Mouse (Mus musculus) embryonic facial prominence, embryonic 14.5 days (tissue): Measurements from ENCODE around the gene Gpcpd1. TPM values are rescaled to one million over a fixed set of nuclear protein-coding genes. Genes with fewer than 3 reads are reported as not detected.
"Not testable (repeated sequence)": the region's sequence is repeated elsewhere in the genome, so short reads cannot be mapped to it uniquely, and the experiment has no call there.

ENCODE experiments used
- ATAC-seq: fragments of 200-750 bp; cut with Nextera tagmentation; 2 replicates; pipeline ENCODE4 v1.8.0; 2017; ENCODE audit warnings: low read depth, moderate number of reproducible peaks, moderate TSS enrichment
- DNase-seq: peaks from one replicate; pipeline ENCODE4 v3.0.0-alpha.2; 2015; ENCODE audit warnings: low spot score
- H3K27ac ChIP-seq: fragments of 300-500 bp; sonication (generic); replicated peaks from 2 replicates; pipeline ENCODE4 v1.5.1; 2014; ENCODE audit warnings: low read depth, mild to moderate bottlenecking, low read length, moderate library complexity
- H3K27me3 ChIP-seq: fragments of 300-500 bp; sonication (generic); replicated peaks from 2 replicates; pipeline ENCODE4 v1.6.1; 2014; ENCODE audit warnings: low read length; ENCODE audit not compliant: control insufficient read depth, insufficient read depth
- H3K36me3 ChIP-seq: fragments of 300-500 bp; sonication (generic); 2 replicates; pipeline ENCODE4 v1.6.1; 2014; ENCODE audit warnings: low read length, mixed read lengths; ENCODE audit not compliant: control insufficient read depth, insufficient read depth
- H3K4me1 ChIP-seq: fragments of 300-500 bp; sonication (generic); 2 replicates; pipeline ENCODE4 v1.6.1; 2014; ENCODE audit warnings: antibody characterized with exemption, low read length; ENCODE audit not compliant: control insufficient read depth, insufficient read depth
- H3K4me2 ChIP-seq: fragments of 300-500 bp; sonication (generic); 2 replicates; pipeline ENCODE4 v1.6.1; 2014; ENCODE audit warnings: low read depth, mild to moderate bottlenecking, low read length, moderate library complexity, mixed read lengths
- H3K4me3 ChIP-seq: fragments of 300-500 bp; sonication (generic); 2 replicates; pipeline ENCODE4 v1.5.1; 2014; ENCODE audit warnings: low read depth, mild to moderate bottlenecking, low read length
- H3K9ac ChIP-seq: fragments of 300-500 bp; sonication (generic); 2 replicates; pipeline ENCODE4 v1.6.1; 2014; ENCODE audit warnings: low read depth, mild to moderate bottlenecking, low read length, moderate library complexity, mixed read lengths
- H3K9me3 ChIP-seq: fragments of 300-500 bp; sonication (generic); 2 replicates; pipeline ENCODE4 v1.6.1; 2016; ENCODE audit warnings: low read length; ENCODE audit not compliant: control insufficient read depth
- WGBS: fragments of 180-500 bp; shearing (Covaris S2); extraction: QIAGEN DNeasy Blood & Tissue Kit; methylation state at CpG from one replicate; pipeline ENCODE4 v1.1.7; 2014; 5-methylcytosine and 5-hydroxymethylcytosine counted together
- polyA plus RNA-seq: library from polyadenylated mRNA; unstranded; fragments of >200 nt; fragmentation: Nextera tagmentation; extraction: Ambion mirVana; gene quantifications from 2 replicates; pipeline ENCODE4 v1.2.1, GENCODE M21; 2014

Gpcpd1 gene
- polyA plus RNA-seq, 1 experiment from 2014 or later, result 40.4 TPM

- Histone ChIP-seq H3K4me3 (no peak overlapping the region), H3K36me3 (no peaks in the 10 kb centered on the region), H3K4me1 (no peaks in the 10 kb centered on the region; the same call in 1 of the 2 replicates), H3K9me3 (no peaks in the 10 kb centered on the region), H3K9ac (no peak overlapping the region), H3K27me3 (no peaks in the 10 kb centered on the region), H3K27ac (no peak overlapping the region), H3K4me2 (no peak overlapping the region)
- DNase-seq, result no peak
- 74% methylated on average over 11 of the region's 11 CpGs for WGBS
- no peak for ATAC-seq
Measured at GRCm38 (mm10) chr2:132595601-132596235, 8.2 kb upstream of the Gpcpd1 start.

DNA sequence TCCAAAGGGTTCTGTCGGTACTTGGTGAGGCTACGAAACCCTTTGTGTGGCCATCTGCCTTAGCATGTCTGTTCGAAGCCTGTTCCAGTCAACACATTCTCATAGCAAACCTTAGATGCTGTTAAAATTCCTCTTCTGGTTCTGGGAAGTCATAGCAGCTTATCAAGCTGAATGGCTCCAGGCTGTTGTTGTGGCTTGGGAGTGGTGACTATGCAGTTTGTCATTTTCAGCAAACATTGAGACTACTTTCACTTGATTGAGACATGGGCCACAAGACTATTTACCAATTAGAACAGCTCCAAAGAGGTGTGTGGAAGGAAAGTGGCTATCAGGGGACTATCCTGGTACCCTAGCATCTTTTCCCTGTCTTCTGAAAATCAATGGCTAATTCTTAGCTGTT is 4.6 kb upstream of the Gpcpd1 start:
- Histone ChIP-seq H3K4me2 (no peak overlapping the region), H3K9me3 (no peaks in the 10 kb centered on the region), H3K4me3 (no peak overlapping the region), H3K4me1 (no peaks in the 10 kb centered on the region; the same call in 1 of the 2 replicates), H3K27ac (no peak overlapping the region), H3K9ac (no peak overlapping the region), H3K36me3 (no peaks in the 10 kb centered on the region), H3K27me3 (no peaks in the 10 kb centered on the region)
- no peak for DNase-seq
- no peak for ATAC-seq
- 87% methylated on average over 3 of the region's 3 CpGs for WGBS

- not testable (repeated sequence) for H3K27ac ChIP-seq, H3K27me3 ChIP-seq, H3K9me3 ChIP-seq, H3K36me3 ChIP-seq, H3K9ac ChIP-seq, DNase-seq, H3K4me2 ChIP-seq, H3K4me3 ChIP-seq, ATAC-seq, H3K4me1 ChIP-seq
- 72% methylated on average over 3 of the region's 3 CpGs for WGBS
Measured at GRCm38 (mm10) chr2:132591579-132591978, 4.0 kb upstream of the Gpcpd1 start.

DNA sequence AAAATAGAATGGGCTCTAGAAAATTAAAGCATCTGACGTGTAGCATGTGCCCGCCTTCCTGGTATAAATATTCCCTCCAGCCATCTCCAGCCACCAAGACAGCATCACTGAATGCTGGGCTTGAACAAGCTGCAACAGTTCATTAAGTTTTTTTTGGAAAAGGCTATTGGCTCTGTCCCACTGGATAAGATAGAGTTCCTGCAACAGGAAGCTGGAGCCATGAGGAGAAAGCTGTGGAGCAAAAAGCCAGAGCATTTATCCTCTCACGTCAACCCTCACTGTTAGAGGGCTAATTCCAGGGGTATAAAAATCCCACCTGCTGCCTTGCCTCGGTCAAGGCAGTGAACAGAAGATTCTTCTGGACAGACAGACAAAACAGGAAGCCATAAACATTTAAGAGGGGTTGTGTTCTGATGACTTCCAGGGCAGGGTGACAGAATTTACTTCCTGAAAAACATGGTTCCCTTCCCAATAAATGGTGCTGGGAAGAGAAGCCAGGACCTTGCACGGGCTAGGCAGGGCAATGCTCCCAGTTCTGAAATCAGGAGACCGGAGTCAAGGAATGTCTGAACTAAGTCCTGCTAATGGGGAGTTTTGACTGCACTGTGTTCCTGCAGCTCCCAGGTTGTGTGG is 2.5 kb upstream of the Gpcpd1 start:
- H3K4me1 ChIP-seq, result no peaks in the 10 kb centered on the region
- H3K9ac ChIP-seq, result no peak overlapping the region
- no peak overlapping the region for H3K4me2 ChIP-seq
- no peaks in the 10 kb centered on the region for H3K9me3 ChIP-seq
- no peak overlapping the region for H3K4me3 ChIP-seq
- H3K27ac ChIP-seq, result no peak overlapping the region
- H3K27me3 ChIP-seq, result no peaks in the 10 kb centered on the region
- ATAC-seq (no peak), DNase-seq (no peak)
- no peaks in the 10 kb centered on the region for H3K36me3 ChIP-seq
- WGBS, result 57% methylated on average over 6 of the region's 6 CpGs

DNA sequence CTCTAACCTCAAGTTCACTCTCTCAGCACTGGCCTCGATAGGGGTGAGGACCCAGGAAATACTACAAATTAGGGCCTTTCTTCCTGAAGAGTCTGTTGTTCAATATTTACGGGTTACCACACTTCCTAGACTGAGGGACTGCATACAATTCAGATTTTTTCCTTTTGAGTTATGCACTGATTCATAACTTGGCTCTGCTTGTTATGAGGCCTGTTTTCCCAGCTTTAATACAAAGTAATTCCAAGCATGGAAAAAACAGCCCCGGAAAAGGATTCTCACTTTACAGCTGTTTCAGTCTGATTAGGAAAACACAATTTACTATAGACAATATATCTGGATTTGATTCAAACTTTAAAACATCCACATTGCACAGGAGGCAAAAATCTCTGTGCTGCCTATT is 1.5 kb downstream of the Gpcpd1 start:
- peak; percentile 67 for DNase-seq
- no peak overlapping the region for H3K4me3 ChIP-seq
- no peak overlapping the region for H3K27ac ChIP-seq
- H3K4me1 ChIP-seq, result peaks cover 10% of the 10 kb centered on the region
- H3K4me2 ChIP-seq, result no peak overlapping the region
- H3K36me3 ChIP-seq, result no peaks in the 10 kb centered on the region
- 40% methylated on average over 3 of the region's 3 CpGs for WGBS
- no peak; the same call in 1 of the 2 replicates for ATAC-seq
- no peaks in the 10 kb centered on the region for H3K9me3 ChIP-seq
- H3K9ac ChIP-seq, result no peak overlapping the region
- no peaks in the 10 kb centered on the region for H3K27me3 ChIP-seq

DNA sequence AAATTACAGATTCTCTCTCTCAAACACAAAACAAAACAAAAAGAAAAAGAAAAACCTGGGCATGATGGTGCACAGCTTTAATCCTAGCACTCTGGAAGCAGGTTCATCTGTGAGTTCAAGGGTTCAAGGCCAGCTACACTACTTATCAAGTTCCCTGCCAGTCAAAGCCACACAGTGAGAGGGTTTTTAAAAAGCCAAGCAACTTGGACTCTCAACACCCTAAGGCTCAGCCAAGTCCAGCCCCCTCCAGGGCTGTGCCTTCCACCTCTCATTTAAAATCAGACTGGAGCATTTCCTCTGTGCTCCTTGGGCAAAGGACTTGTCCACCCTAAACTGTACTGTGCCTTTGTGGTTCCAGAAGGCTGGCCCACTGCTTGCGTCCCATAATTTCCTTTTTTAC is 3.3 kb downstream of the Gpcpd1 start:
- ATAC-seq (no peak), DNase-seq (peak; percentile 37)
- Histone ChIP-seq H3K9ac (no peak overlapping the region), H3K27me3 (no peaks in the 10 kb centered on the region), H3K4me1 (peaks cover 10% of the 10 kb centered on the region), H3K27ac (no peak overlapping the region), H3K9me3 (no peaks in the 10 kb centered on the region), H3K4me2 (no peak overlapping the region), H3K4me3 (no peak overlapping the region), H3K36me3 (no peaks in the 10 kb centered on the region)
- 68% methylated on average over 1 of the region's 1 CpGs for WGBS

GRCm38 (mm10) chr2:132583126-132583525 is 4.4 kb downstream of the Gpcpd1 start:
- Histone ChIP-seq H3K4me1 (peaks cover 10% of the 10 kb centered on the region), H3K4me2 (no peak overlapping the region), H3K36me3 (no peaks in the 10 kb centered on the region), H3K27me3 (no peaks in the 10 kb centered on the region), H3K27ac (peak overlapping the region; percentile 53), H3K9ac (no peak overlapping the region), H3K9me3 (no peaks in the 10 kb centered on the region), H3K4me3 (no peak overlapping the region)
- 48% methylated on average over 3 of the region's 3 CpGs for WGBS
- no peak for ATAC-seq
- DNase-seq, result no peak

DNA sequence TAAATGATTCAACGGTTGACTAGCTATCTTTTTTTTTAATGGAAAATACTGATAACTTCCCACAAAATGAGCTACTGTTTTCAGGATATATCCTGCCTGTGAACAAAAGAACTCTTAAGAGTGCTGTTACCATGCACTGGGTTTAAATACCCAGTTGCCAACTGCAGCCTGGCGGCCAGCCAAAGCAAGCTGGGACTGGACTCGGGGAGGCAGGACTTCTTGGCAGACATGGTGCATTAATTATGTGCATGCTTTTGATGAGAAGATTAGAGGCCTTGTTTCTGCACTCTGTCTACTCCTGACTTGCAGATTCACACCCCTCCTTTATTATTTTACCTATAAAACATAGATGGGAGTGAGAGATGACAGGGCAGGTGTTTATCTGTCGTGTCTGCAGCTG is 5.3 kb downstream of the Gpcpd1 start:
- H3K9me3 ChIP-seq, result no peaks in the 10 kb centered on the region
- H3K4me3 ChIP-seq, result no peak overlapping the region
- no peak overlapping the region for H3K4me2 ChIP-seq
- WGBS, result 28% methylated on average over 4 of the region's 4 CpGs
- H3K4me1 ChIP-seq, result peaks cover 10% of the 10 kb centered on the region
- no peaks in the 10 kb centered on the region for H3K27me3 ChIP-seq
- no peak overlapping the region for H3K9ac ChIP-seq
- peak; percentile 34 for ATAC-seq
- no peaks in the 10 kb centered on the region for H3K36me3 ChIP-seq
- H3K27ac ChIP-seq, result peak overlapping the region; percentile 79
- DNase-seq, result peak; percentile 95

DNA sequence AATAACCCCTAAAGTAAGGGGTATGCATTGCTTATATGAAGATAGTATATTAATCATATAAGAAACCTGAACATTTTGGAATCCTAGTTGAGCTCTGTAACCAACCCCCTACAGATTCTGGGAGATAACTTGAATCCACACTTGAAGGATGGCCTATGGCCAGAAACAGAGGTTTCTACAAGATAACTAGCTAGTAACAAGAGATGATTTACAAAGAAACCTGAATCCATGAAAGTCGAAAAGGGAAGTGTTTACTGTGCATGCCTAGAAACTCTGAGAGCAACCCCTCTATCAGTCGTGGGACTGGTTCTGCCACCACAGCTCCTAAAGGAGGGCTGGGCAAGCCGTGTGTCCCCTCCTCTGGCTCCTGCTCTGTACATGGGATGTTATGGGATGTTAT is 7.8 kb downstream of the Gpcpd1 start:
- Histone ChIP-seq H3K27ac (no peak overlapping the region), H3K27me3 (no peaks in the 10 kb centered on the region), H3K9ac (no peak overlapping the region), H3K36me3 (no peaks in the 10 kb centered on the region), H3K4me1 (peaks cover 25% of the 10 kb centered on the region), H3K4me2 (no peak overlapping the region), H3K9me3 (no peaks in the 10 kb centered on the region), H3K4me3 (no peak overlapping the region)
- ATAC-seq (no peak), DNase-seq (no peak)
- WGBS, result 80% methylated on average over 3 of the region's 3 CpGs
